Mouse (Mus musculus) myocyte (in vitro differentiated cells): Measurements from ENCODE around the gene Stambpl1.
A peak's percentile ranks its signal among the peaks of the same experiment; 100 is the strongest.

Experiments used
- CEBPB ChIP-seq: IDR thresholded peaks from 2 replicates; pipeline ENCODE4 v1.6.1; 2011; ENCODE audit warnings: mild to moderate bottlenecking, moderate library complexity; ENCODE audit not compliant: poor library complexity, insufficient read depth, severe bottlenecking
- MAX ChIP-seq: IDR thresholded peaks from one replicate; pipeline ENCODE4 v1.6.1; 2011; ENCODE audit warnings: low read depth, mild to moderate bottlenecking, control low read depth
- MYOG ChIP-seq, 3 experiments: IDR thresholded peaks; one replicate each; pipeline ENCODE4 v1.6.1; 2011; ENCODE audit warnings: control low read depth in 2 of 3, low read depth in 2 of 3, mild to moderate bottlenecking in 2 of 3; ENCODE audit not compliant: insufficient read length in 2 of 3, control insufficient read depth in 1 of 3, insufficient read depth in 1 of 3
- POLR2A ChIP-seq: IDR thresholded peaks from one replicate; pipeline ENCODE4 v1.6.1; 2011; ENCODE audit warnings: low read depth, mild to moderate bottlenecking, control low read depth, moderate library complexity; ENCODE audit not compliant: insufficient read length
- POLR2AphosphoS2 ChIP-seq: IDR thresholded peaks from one replicate; pipeline ENCODE4 v1.6.1; 2011; ENCODE audit warnings: low read depth, control low read depth; ENCODE audit not compliant: insufficient read length
- TCF12 ChIP-seq: IDR thresholded peaks from one replicate; pipeline ENCODE4 v1.6.1; 2011; ENCODE audit warnings: mild to moderate bottlenecking, control low read depth; ENCODE audit not compliant: poor library complexity, insufficient read depth, severe bottlenecking
- TCF3 ChIP-seq: IDR thresholded peaks from one replicate; pipeline ENCODE4 v1.6.1; 2011; ENCODE audit warnings: low read depth, control low read depth; ENCODE audit not compliant: insufficient read length
- USF1 ChIP-seq: IDR thresholded peaks from one replicate; pipeline ENCODE4 v1.6.1; 2011; ENCODE audit warnings: low read depth, mild to moderate bottlenecking, control low read depth, moderate library complexity

- TF ChIP-seq USF1 (no peak), POLR2A (no peak), MAX (no peak), MYOG (IDR thresholded peaks at IDR 0.05; ENCODE audit: control insufficient read depth in 1 of 3, insufficient read depth in 1 of 3, insufficient read length in 2 of 3, low read depth in 2 of 3) (peak in 1 of 3 experiments; percentile 73), TCF12 (no peak), POLR2AphosphoS2 (no peak), TCF3 (no peak), CEBPB (no peak)
Observed at GRCm38 (mm10) chr19:34202668-34203067, 10.6 kb downstream of the Stambpl1 start.
